Mouse (Mus musculus): ENCODE results near the gene Sptlc2.

Gene Sptlc2

DNA sequence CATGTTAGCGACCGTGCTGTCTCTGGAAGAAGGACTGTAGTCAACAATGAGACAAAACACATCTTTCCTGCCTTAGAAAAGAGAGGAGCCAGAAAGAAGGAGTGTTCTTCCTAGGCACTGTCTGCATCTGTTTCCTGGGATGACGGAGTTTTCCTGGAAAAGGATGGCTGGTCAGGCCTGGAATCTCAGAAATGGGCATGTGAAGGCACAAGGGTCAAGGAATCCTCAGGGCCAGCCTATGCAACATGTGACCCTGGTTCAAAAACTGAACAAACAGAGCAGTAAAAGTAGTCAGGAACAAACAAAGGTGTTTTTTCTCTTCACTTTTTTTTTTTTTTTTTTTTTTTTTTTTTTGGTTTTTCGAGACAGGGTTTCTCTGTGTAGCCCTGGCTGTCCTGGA is 9.0 kb upstream of the Sptlc2 start:
- DNase-seq (ENCODE audit: low spot score) = no peak

DNA sequence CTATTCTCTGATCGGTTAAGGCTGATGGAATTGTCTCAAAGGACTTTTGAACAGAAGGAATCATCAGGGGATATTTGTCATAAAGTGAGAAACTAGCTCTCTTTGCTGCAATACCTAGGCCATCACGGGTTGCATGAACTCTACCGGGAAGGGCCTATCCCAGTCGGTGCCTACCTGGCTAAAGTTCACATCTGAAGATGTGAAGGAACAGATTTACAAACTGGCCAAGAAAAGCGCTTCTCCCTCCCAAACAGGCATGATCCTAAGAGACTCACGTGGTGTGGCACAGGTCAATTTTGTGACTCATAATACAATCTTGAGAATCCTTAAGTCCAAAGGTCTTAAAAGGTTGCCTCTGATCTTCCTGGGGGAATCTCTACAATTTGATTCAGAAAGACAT is 6.2 kb upstream of the Sptlc2 start:
- no peak for DNase-seq (ENCODE audit: low spot score)

GRCm38 (mm10) chr12:87393447-87394145 is 5.4 kb upstream of the Sptlc2 start:
- peak; percentile 52 for DNase-seq (ENCODE audit: low spot score)

- no peak for DNase-seq (ENCODE audit: low spot score)
Observed at GRCm38 (mm10) chr12:87391355-87391754, 3.2 kb upstream of the Sptlc2 start.

DNA sequence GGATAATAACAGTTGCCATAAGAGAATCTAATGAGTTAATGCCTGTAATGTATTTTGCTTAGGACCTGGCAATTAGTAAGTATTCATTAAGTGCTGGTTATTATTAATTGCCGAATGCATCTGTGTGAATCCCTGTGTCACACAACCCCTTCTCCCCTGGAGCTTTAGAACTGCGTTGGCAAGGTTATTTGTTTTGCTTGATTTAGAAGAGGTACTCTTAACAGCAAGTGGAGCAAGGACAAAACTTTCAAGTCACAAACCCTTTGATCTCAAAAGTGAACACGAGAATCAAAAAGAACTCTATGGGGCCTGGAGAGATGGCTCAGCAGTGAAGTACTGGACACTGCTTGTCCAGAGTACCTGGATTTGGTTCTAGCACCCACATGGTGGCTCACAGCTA is 1.1 kb upstream of the Sptlc2 start:
- DNase-seq (ENCODE audit: low spot score) = no peak

DNA sequence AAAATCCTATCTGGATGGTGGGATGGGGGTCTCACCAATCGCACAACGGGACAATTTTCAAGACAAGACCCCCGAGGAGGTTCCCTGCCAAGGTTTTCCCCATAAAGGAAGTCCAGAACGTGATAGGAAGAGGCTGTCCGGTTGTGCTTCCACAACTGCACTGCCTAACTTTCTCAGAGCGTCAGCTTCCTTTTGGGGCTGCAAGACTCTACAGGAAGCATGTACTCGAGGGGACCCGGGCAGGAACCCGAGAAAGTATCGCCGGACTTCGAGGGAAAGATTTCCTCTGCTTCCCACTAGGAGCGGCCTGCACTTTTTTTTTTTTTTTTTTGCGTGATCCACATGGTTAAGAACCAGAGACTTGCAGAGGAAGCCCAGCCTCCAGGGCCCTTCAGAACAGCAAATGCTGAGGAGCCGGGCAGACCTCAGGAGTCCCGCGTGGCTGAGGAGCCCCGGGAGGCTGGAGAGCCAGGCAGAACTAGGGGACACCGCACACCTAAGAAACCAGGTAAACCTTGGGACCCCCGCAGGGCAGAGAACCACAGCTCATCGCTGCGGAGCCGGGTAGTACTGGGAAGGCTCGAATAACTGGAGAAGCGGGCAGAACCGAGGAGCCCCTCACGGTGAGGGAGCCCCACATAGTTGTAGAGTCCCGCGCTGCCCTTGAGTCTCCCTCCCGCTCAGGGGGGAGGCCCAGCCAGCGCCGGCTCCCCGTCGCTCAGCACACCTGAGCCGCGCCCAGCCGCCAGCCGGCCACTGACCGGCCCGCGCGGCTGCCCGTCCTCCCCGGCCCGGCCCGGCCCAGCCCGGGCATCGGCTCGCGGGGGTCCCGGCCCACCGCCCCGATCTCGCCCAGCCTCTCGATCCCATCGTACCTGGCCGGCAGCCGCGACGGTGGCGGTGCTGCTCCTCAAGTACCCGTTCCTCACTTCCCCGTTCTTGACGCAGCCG is 709 bp downstream of the Sptlc2 start:
- DNase-seq (ENCODE audit: low spot score) = no peak

DNA sequence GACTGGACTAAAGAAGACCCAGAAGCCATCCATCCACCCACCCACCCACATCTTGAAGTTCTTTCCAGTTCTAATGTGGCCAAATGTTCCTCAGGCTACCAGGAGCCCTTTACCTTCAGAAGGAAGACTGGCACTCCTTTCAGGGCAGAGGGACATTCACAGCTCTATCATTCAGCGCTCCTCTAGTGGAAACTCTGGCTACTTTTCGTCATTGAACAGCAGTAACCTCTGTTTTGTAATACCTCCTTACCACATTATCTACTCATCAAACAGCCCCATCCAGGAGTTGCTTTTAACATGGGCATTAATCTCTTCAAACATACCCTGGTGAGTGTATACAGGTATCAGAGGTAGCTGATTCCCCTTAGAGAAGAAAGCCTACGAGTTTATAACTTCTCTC is 3.1 kb downstream of the Sptlc2 start:
- DNase-seq (ENCODE audit: low spot score) = no peak

DNA sequence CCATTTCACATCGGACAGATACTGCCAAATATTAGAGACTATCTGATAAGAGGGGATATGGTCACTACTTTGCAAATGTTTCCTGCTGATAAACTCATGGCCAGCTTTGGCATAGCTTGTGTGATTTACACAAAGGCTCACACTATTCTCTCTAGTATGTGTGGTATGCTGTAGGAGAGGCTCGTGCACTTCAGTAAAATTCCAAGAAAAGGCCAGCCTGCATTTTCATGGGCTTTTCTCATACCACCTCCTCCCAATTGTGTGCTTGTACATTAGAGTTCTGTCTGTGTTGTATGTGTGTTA is 6.8 kb downstream of the Sptlc2 start:
- DNase-seq (ENCODE audit: low spot score) = no peak

DNA sequence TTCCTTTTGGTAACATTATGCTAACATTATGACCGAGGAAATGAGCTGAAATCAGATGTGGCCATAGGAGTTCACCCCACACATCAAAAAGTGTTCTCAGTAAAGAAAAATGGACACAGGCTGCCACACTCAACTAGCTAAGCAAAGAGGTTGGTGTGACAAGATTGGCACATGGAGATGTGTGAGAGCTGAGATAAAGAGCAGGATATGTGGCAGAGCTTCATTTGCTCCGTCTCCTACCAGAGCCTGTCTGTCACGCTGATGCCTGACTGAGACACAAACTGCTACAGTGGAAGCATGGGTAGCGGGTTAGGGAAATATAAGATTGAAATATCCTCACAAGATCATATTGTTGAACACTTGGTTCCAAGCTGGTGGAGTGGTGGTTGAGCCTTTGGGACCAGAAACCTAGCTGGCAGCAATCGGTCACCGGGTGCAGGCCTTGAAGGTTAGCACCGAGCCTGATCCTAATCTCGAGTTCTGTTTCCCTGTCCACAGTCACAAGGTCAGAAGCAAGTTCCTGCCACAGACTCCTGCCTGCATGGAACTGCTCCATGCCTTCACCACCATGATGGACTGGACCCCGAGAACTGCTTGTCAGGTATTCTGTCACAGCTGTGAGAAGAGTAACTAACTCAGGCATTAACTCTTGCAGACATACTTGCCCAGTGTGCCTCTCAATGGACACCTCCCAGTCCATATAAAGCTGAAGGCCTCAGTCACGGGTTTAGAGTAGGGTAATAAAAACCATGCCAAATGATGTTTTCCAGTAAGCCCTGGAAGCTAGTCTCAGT is 7.4 kb downstream of the Sptlc2 start:
- DNase-seq (ENCODE audit: low spot score) = no peak

GRCm38 (mm10) chr12:87379496-87379895 is 8.7 kb downstream of the Sptlc2 start:
- no peak for DNase-seq (ENCODE audit: low spot score)

- no peak for DNase-seq (ENCODE audit: low spot score)
Observed at GRCm38 (mm10) chr12:87374159-87374558, 14.0 kb downstream of the Sptlc2 start.

- no peak for DNase-seq (ENCODE audit: low spot score)
Observed at GRCm38 (mm10) chr12:87369319-87369718, 18.8 kb downstream of the Sptlc2 start.

DNA sequence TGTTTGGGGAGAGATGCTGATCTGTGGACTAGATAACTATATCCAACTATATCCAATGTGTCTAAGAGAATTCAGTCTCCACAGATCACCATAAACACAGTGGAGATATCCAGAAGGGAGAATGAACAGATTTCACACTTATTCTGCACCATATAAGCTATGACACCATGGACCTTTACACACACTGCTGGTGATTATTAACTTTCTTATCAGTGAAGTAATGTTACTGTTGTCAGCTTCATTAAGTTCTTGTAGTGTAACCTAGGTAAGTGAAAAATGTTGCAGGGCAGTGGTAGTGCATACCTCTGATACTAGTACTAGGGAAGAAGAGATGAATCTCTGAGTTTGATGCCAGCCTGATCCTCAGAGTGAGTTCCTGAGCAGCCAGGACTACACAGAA is 20.1 kb downstream of the Sptlc2 start:
- no peak for DNase-seq (ENCODE audit: low spot score)

DNA sequence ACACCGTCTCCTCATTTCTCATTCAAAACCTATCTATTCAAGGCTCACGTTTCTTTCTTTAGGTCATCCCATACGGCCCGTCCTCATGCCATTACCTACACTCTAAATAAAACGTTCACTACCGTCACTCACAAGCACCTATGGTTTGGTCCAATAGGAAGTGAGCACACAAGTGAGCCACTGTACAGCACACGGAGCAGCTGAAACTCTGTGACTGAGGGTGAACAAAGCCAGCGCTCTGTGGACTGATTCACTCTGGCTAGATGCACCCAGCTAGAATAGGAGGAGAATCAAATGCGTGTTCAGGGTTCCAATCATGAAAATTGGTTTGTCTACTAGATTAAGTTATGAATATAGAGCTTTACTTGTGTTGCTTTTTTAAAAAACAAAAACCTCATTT is 22.5 kb downstream of the Sptlc2 start:
- no peak for DNase-seq (ENCODE audit: low spot score)

DNA sequence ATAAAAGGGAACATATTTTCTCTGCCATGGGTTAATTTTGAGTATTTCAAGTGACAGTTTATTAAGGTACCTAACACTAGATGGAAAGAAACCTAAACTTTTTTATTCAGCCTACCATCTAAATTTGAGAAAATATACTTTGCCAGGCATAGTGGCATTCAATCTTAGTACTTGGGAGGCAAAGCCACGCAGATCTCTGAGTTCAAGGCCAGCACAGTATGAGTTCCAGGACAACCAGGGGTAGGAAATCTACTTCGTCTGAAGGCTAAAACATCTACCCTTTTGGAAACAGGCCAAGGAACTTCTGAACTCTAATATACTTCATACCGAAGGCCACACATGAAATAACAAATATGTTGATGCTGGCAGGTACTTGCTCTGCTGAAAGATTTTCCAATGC is 26.0 kb downstream of the Sptlc2 start:
- no peak for DNase-seq (ENCODE audit: low spot score)

GRCm38 (mm10) chr12:87348029-87348428 is 40.1 kb downstream of the Sptlc2 start:
- no peak for DNase-seq (ENCODE audit: low spot score)

- DNase-seq (ENCODE audit: low spot score) = no peak
Observed at GRCm38 (mm10) chr12:87347511-87347910, 40.6 kb downstream of the Sptlc2 start.

DNA sequence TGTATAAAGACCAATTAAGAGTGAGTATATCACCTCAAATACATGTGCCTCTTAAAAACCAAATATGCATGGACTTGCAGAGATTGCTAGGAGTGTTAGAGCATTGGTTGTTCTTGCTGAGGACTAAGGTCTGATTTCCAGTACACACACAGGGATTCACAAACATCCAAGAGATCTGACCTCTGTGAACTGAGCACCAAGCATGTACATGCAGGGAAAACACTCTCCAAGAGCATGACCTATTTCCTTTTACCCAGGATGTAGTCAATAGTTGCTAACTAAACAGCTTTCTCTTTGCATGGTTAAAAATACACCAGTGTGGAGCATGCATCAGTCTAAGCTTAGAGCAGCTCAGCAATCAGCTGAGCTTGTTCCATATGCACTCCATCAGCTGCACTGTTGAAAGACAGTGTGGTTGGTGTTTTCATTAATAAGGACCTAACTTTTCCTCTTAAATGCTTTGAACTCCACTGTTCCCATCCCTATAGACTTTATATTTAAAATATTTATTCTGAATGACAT is 45.0 kb downstream of the Sptlc2 start:
- no peak for DNase-seq (ENCODE audit: low spot score)

- DNase-seq (ENCODE audit: low spot score) = no peak
Observed at GRCm38 (mm10) chr12:87338082-87338481, 50.1 kb downstream of the Sptlc2 start.

GRCm38 (mm10) chr12:87334886-87335285 is 53.3 kb downstream of the Sptlc2 start:
- no peak for DNase-seq (ENCODE audit: low spot score)

DNA sequence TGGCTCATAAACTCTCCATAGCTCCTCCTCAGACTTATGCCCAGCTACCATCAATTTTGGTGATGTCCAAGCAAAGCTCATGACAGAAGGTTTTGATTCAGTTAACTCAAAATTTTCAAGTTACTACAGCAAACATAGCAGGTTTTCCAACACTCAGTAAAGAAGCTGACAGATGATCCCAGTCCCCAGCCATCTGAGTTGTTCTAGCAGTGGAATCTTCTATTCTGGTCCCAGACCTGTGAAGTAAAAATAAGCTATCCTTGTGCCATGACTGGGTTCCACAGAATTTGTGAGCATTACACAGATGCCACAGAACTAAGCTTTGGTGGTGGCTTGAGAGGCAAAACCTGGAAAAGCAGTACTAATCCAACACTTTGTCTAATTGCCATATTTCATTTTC is 54.4 kb downstream of the Sptlc2 start:
- no peak for DNase-seq (ENCODE audit: low spot score)

GRCm38 (mm10) chr12:87332511-87332910 is 55.6 kb downstream of the Sptlc2 start:
- no peak for DNase-seq (ENCODE audit: low spot score)

- DNase-seq (ENCODE audit: low spot score) = no peak
Observed at GRCm38 (mm10) chr12:87331908-87332307, 56.2 kb downstream of the Sptlc2 start.
